Mouse (Mus musculus) MEL (cell line): ENCODE measurements at regions not wholly inside any gene's neighbourhood (a gene's known extent, or its start where the extent isn't known, plus 50 kb on each side); places are given as distances from the start of the nearest gene placed in this dataset.

ENCODE experiments used
- DNase-seq: peaks from one replicate; pipeline ENCODE4 v3.0.0; 2011; ENCODE audit warnings: low read depth, low spot score
- H3K27ac ChIP-seq: 2 replicates; pipeline ENCODE4 v1.5.1; 2012; ENCODE audit warnings: low read depth, mild to moderate bottlenecking, control low read depth, low read length, moderate library complexity; ENCODE audit not compliant: control insufficient read depth
- H3K27me3 ChIP-seq, 2 experiments: fragments of 150-350 bp in 1 of 2; sonication (generic) in 1 of 2; 2 replicates each; pipeline ENCODE4 v1.6.1; 2012; ENCODE audit warnings: low read length in 2 of 2, mild to moderate bottlenecking in 2 of 2, improper control_type of control experiment in 1 of 2, moderate library complexity in 1 of 2; ENCODE audit not compliant: insufficient read depth in 2 of 2, control insufficient read depth in 1 of 2
- H3K36me3 ChIP-seq, 2 experiments: 2 replicates each; pipeline ENCODE4 v1.6.1; 2012 to 2014; ENCODE audit warnings: low read length in 2 of 2, improper control_type of control experiment in 1 of 2, inconsistent platforms in 1 of 2, mild to moderate bottlenecking in 1 of 2; ENCODE audit not compliant: insufficient read depth in 2 of 2, control insufficient read depth in 1 of 2
- H3K4me1 ChIP-seq, 2 experiments: fragments of 150-350 bp in 1 of 2; sonication (generic) in 1 of 2; 2 replicates each; pipeline ENCODE4 v1.6.1; 2012; ENCODE audit warnings: low read length in 2 of 2, improper control_type of control experiment in 1 of 2, mild to moderate bottlenecking in 1 of 2; ENCODE audit not compliant: insufficient read depth in 2 of 2, control insufficient read depth in 1 of 2
- H3K4me3 ChIP-seq, 2 experiments: fragments of 150-350 bp in 1 of 2; sonication (generic) in 1 of 2; 2 replicates each; pipeline ENCODE4 v1.5.1; 2012; ENCODE audit warnings: low read depth in 2 of 2, low read length in 2 of 2, mild to moderate bottlenecking in 2 of 2, moderate library complexity in 2 of 2, control low read depth in 1 of 2, improper control_type of control experiment in 1 of 2; ENCODE audit not compliant: control insufficient read depth in 1 of 2, insufficient read depth in 1 of 2
- H3K79me2 ChIP-seq: 2 replicates; pipeline ENCODE4 v1.6.1; 2012; ENCODE audit warnings: mild to moderate bottlenecking, low read length, moderate library complexity; ENCODE audit not compliant: control insufficient read depth, poor library complexity, insufficient read depth
- H3K9ac ChIP-seq: 2 replicates; pipeline ENCODE4 v1.6.1; 2012; ENCODE audit warnings: low read depth, mild to moderate bottlenecking, control low read depth, low read length, moderate library complexity; ENCODE audit not compliant: control insufficient read depth, poor library complexity, severe bottlenecking
- H3K9me3 ChIP-seq: fragments of 150-350 bp; sonication (generic); replicated peaks from 2 replicates; pipeline ENCODE4 v1.6.1; 2012; ENCODE audit warnings: mild to moderate bottlenecking, low read length, improper control_type of control experiment, moderate library complexity; ENCODE audit not compliant: insufficient read depth
- BHLHE40 ChIP-seq: IDR thresholded peaks from 2 replicates; pipeline ENCODE4 v1.6.1; 2012; ENCODE audit warnings: low read depth, mild to moderate bottlenecking, inconsistent platforms, low read length, improper control_type of control experiment, borderline replicate concordance
- CHD2 ChIP-seq: IDR thresholded peaks from 2 replicates; pipeline ENCODE4 v1.6.1; 2011; ENCODE audit warnings: low read length, improper control_type of control experiment
- CTCF ChIP-seq, 3 experiments: IDR thresholded peaks in 2 of 3; conservative IDR thresholded peaks in 1 of 3; 2 replicates each; pipeline ENCODE4 v1.5.1; 2011 to 2012; ENCODE audit warnings: low read length in 3 of 3, low read depth in 2 of 3, mild to moderate bottlenecking in 2 of 3, improper control_type of control experiment in 1 of 3, inconsistent platforms in 1 of 3, mixed read lengths in 1 of 3, moderate library complexity in 1 of 3; ENCODE audit not compliant: control insufficient read depth in 1 of 3, insufficient read depth in 1 of 3, poor library complexity in 1 of 3, severe bottlenecking in 1 of 3
- E2F4 ChIP-seq: IDR thresholded peaks from 2 replicates; pipeline ENCODE4 v1.6.1; 2011; ENCODE audit warnings: low read depth, low read length, improper control_type of control experiment, borderline replicate concordance
- ELF1 ChIP-seq: IDR thresholded peaks from 2 replicates; pipeline ENCODE4 v1.6.1; 2014; ENCODE audit warnings: low read depth, mild to moderate bottlenecking, inconsistent platforms, low read length, improper control_type of control experiment, moderate library complexity
- ETS1 ChIP-seq: IDR thresholded peaks from 2 replicates; pipeline ENCODE4 v1.6.1; 2012; ENCODE audit warnings: low read depth, mild to moderate bottlenecking, inconsistent platforms, low read length, improper control_type of control experiment, moderate library complexity
- GABPA ChIP-seq: IDR thresholded peaks from 2 replicates; pipeline ENCODE4 v1.6.1; 2012; ENCODE audit warnings: low read depth, mild to moderate bottlenecking, inconsistent platforms, low read length, improper control_type of control experiment, moderate library complexity
- JUND ChIP-seq: IDR thresholded peaks from 2 replicates; pipeline ENCODE4 v1.6.1; 2011; ENCODE audit warnings: low read depth, mild to moderate bottlenecking, improper control_type of control experiment, low read length
- MAX ChIP-seq: IDR thresholded peaks from 2 replicates; pipeline ENCODE4 v1.6.1; 2011; ENCODE audit warnings: low read length, improper control_type of control experiment
- MAZ ChIP-seq: IDR thresholded peaks from 2 replicates; pipeline ENCODE4 v1.6.1; 2012; ENCODE audit warnings: low read depth, mild to moderate bottlenecking, inconsistent platforms, low read length, improper control_type of control experiment
- MXI1 ChIP-seq: IDR thresholded peaks from 2 replicates; pipeline ENCODE4 v1.6.1; 2011; ENCODE audit warnings: mild to moderate bottlenecking, low read depth, low read length, improper control_type of control experiment
- MYB ChIP-seq: IDR thresholded peaks from 2 replicates; pipeline ENCODE4 v1.6.1; 2011; ENCODE audit warnings: mild to moderate bottlenecking, low read depth, low read length, improper control_type of control experiment
- NRF1 ChIP-seq: IDR thresholded peaks from 2 replicates; pipeline ENCODE4 v1.6.1; 2014; ENCODE audit warnings: low read depth, mild to moderate bottlenecking, inconsistent platforms, low read length, improper control_type of control experiment, moderate library complexity; ENCODE audit not compliant: poor library complexity, insufficient read depth, severe bottlenecking
- POLR2A ChIP-seq, 2 experiments: IDR thresholded peaks; 2 replicates each; pipeline ENCODE4 v1.6.1; 2011 to 2012; ENCODE audit warnings: low read length in 2 of 2, mild to moderate bottlenecking in 2 of 2, control low read depth in 1 of 2, improper control_type of control experiment in 1 of 2, low read depth in 1 of 2, moderate library complexity in 1 of 2; ENCODE audit not compliant: control insufficient read depth in 1 of 2, insufficient read depth in 1 of 2, poor library complexity in 1 of 2
- POLR2AphosphoS2 ChIP-seq: IDR thresholded peaks from 2 replicates; pipeline ENCODE4 v1.6.1; 2011; ENCODE audit warnings: low read length, improper control_type of control experiment
- POLR2AphosphoS5 ChIP-seq: IDR thresholded peaks from 2 replicates; pipeline ENCODE4 v1.6.1; 2012; ENCODE audit warnings: low read depth, borderline replicate concordance, mild to moderate bottlenecking, inconsistent platforms, low read length, moderate library complexity, mixed read lengths
- SMC3 ChIP-seq: IDR thresholded peaks from 2 replicates; pipeline ENCODE4 v1.6.1; 2011; ENCODE audit warnings: low read depth, low read length, improper control_type of control experiment
- TBP ChIP-seq: IDR thresholded peaks from 2 replicates; pipeline ENCODE4 v1.8.0; 2011; ENCODE audit warnings: low read depth, low read length, improper control_type of control experiment
- TCF12 ChIP-seq: IDR thresholded peaks from 2 replicates; pipeline ENCODE4 v1.6.1; 2014; ENCODE audit warnings: low read depth, mild to moderate bottlenecking, inconsistent platforms, low read length, improper control_type of control experiment, moderate library complexity
- UBTF ChIP-seq: IDR thresholded peaks from 2 replicates; pipeline ENCODE4 v1.6.1; 2012; ENCODE audit warnings: low read depth, mild to moderate bottlenecking, inconsistent platforms, low read length, improper control_type of control experiment, moderate library complexity, borderline replicate concordance; ENCODE audit not compliant: insufficient read depth
- USF1 ChIP-seq: IDR thresholded peaks from 2 replicates; pipeline ENCODE4 v1.6.1; 2014; ENCODE audit warnings: low read depth, mild to moderate bottlenecking, inconsistent platforms, low read length, improper control_type of control experiment, moderate library complexity
- ZC3H11A ChIP-seq: IDR thresholded peaks from 2 replicates; pipeline ENCODE4 v1.6.1; 2012; ENCODE audit warnings: low read depth, mild to moderate bottlenecking, inconsistent platforms, low read length, improper control_type of control experiment
- ZMIZ1 ChIP-seq: IDR thresholded peaks from 2 replicates; pipeline ENCODE4 v1.6.1; 2012; ENCODE audit warnings: low read depth, mild to moderate bottlenecking, inconsistent platforms, low read length, improper control_type of control experiment, moderate library complexity

DNA sequence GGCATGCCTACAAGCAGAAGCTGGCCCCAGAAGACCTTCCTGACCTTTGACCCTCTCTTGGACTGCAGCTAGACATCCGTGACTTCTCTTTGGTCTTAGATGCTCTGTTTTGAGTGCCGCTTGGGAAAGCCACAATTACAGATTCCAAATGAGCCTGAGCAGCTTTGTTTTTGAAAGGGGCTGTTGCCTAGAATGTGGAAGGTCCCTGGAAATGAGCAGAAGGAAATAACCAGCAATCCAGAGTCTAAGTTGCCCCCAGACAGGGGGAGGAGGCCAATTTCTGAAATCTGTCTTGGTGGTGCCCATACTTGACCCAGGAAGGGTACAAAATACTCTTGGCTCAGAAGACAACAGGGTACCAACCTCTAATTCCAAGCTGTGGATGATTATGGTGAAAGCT, 253.9 kb downstream of the Nuak1 start:
- no peak overlapping the region for H3K4me3 ChIP-seq
- no peak for TF ChIP-seq SMC3
- no peak for TF ChIP-seq POLR2A (IDR thresholded peaks at IDR 0.05; ENCODE audit: control insufficient read depth in 1 of 2, insufficient read depth in 1 of 2, low read depth in 1 of 2, low read length in 2 of 2, poor library complexity in 1 of 2)
- no peak for TF ChIP-seq UBTF
- no peak for TF ChIP-seq POLR2AphosphoS5
- no peak for TF ChIP-seq GABPA
- no peak for TF ChIP-seq USF1
- TF ChIP-seq MAX, result no peak
- no peak for TF ChIP-seq MAZ
- TF ChIP-seq JUND, result no peak
- no peak for TF ChIP-seq MYB
- TF ChIP-seq ETS1, result no peak
- no peak for TF ChIP-seq CHD2
- TF ChIP-seq, all 39 proteins: peak for 0
- H3K9me3 ChIP-seq, result no peaks in the 10 kb centered on the region
- H3K27ac ChIP-seq, result no peak overlapping the region
- no peak overlapping the region for H3K9ac ChIP-seq
- no peaks in the 10 kb centered on the region for H3K36me3 ChIP-seq
- no peaks in the 10 kb centered on the region for H3K27me3 ChIP-seq
- DNase-seq, result no peak
- no peaks in the 10 kb centered on the region for H3K79me2 ChIP-seq
- H3K4me1 ChIP-seq, result no peaks in the 10 kb centered on the region

GRCm38 (mm10) chr10:84199035-84199434, 241.4 kb downstream of the Nuak1 start:
- no peaks in the 10 kb centered on the region for H3K9me3 ChIP-seq
- no peak overlapping the region for H3K9ac ChIP-seq
- TF ChIP-seq ZC3H11A (no peak), POLR2AphosphoS2 (no peak), GABPA (no peak), CTCF (IDR thresholded peaks at IDR 0.05 in 2 of 3, conservative IDR thresholded peaks at IDR 0.05 in 1 of 3; ENCODE audit: control insufficient read depth in 1 of 3, insufficient read depth in 1 of 3, low read depth in 2 of 3, low read length in 3 of 3, poor library complexity in 1 of 3, severe bottlenecking in 1 of 3) (no peak), ZMIZ1 (no peak), BHLHE40 (no peak), POLR2A (IDR thresholded peaks at IDR 0.05; ENCODE audit: control insufficient read depth in 1 of 2, insufficient read depth in 1 of 2, low read depth in 1 of 2, low read length in 2 of 2, poor library complexity in 1 of 2) (no peak), TBP (no peak), MXI1 (no peak), E2F4 (no peak), NRF1 (no peak), MYB (no peak), TCF12 (no peak), ELF1 (no peak)
- no peak overlapping the region for H3K27ac ChIP-seq
- no peaks in the 10 kb centered on the region for H3K36me3 ChIP-seq
- no peaks in the 10 kb centered on the region; a peak in 1 of 4 replicates for H3K27me3 ChIP-seq
- no peaks in the 10 kb centered on the region for H3K4me1 ChIP-seq
- H3K79me2 ChIP-seq, result no peaks in the 10 kb centered on the region
- DNase-seq, result no peak
- no peak overlapping the region for H3K4me3 ChIP-seq
